Mouse (Mus musculus) midbrain, embryonic 12.5 days (tissue): ENCODE data around the gene Macrod2. TPM values are rescaled to one million over a fixed set of nuclear protein-coding genes. Genes with fewer than 3 reads are reported as not detected.

Experiments used
- ATAC-seq: fragments of 200-750 bp; cut with Nextera tagmentation; 2 replicates; pipeline ENCODE4 v1.8.0; 2017; ENCODE audit warnings: low read depth, moderate TSS enrichment, moderate library complexity; ENCODE audit not compliant: low FRiP score
- H3K27ac ChIP-seq: fragments of 300-500 bp; sonication (generic); replicated peaks from 2 replicates; pipeline ENCODE4 v1.5.1; 2016; ENCODE audit warnings: mild to moderate bottlenecking
- H3K27me3 ChIP-seq: fragments of 300-500 bp; sonication (generic); 2 replicates; pipeline ENCODE4 v1.6.1; 2016; ENCODE audit warnings: mild to moderate bottlenecking
- H3K36me3 ChIP-seq: fragments of 300-500 bp; sonication (generic); 2 replicates; pipeline ENCODE4 v1.6.1; 2016
- H3K4me1 ChIP-seq: fragments of 300-500 bp; sonication (generic); 2 replicates; pipeline ENCODE4 v1.6.1; 2016
- H3K4me2 ChIP-seq: fragments of 300-500 bp; sonication (generic); replicated peaks from 2 replicates; pipeline ENCODE4 v1.6.1; 2016; ENCODE audit warnings: mild to moderate bottlenecking, moderate library complexity
- H3K4me3 ChIP-seq: fragments of 300-500 bp; sonication (generic); 2 replicates; pipeline ENCODE4 v1.5.1; 2016; ENCODE audit warnings: mild to moderate bottlenecking
- H3K9ac ChIP-seq: fragments of 300-500 bp; sonication (generic); replicated peaks from 2 replicates; pipeline ENCODE4 v1.6.1; 2016; ENCODE audit warnings: mild to moderate bottlenecking, moderate library complexity
- H3K9me3 ChIP-seq: fragments of 300-500 bp; sonication (generic); 2 replicates; pipeline ENCODE4 v1.6.1; 2016; ENCODE audit warnings: mild to moderate bottlenecking
- WGBS: fragments of 180-500 bp; shearing (Covaris S2); methylation state at CpG from one replicate; pipeline ENCODE4 v1.1.7; 2016; 5-methylcytosine and 5-hydroxymethylcytosine counted together
- polyA plus RNA-seq: library from polyadenylated mRNA; unstranded; fragments of >200 nt; fragmentation: Nextera tagmentation; extraction: Ambion mirVana; gene quantifications from 2 replicates; pipeline ENCODE4 v1.2.1, GENCODE M21; 2016

Gene Macrod2
- polyA plus RNA-seq, 1 experiment from 2014 or later: 52.4 TPM

GRCm38 (mm10) chr2:141715061-141715460, 1320.0 kb downstream of the Macrod2 start:
- WGBS: 86% methylated on average over 3 of the region's 3 CpGs
- ATAC-seq: no peak
- no peaks in the 10 kb centered on the region for H3K4me1 ChIP-seq
- H3K36me3 ChIP-seq: no peaks in the 10 kb centered on the region
- H3K4me3 ChIP-seq: no peak overlapping the region
- no peak overlapping the region for H3K9ac ChIP-seq
- H3K9me3 ChIP-seq: no peaks in the 10 kb centered on the region
- no peak overlapping the region for H3K4me2 ChIP-seq
- no peak overlapping the region for H3K27ac ChIP-seq
- H3K27me3 ChIP-seq: no peaks in the 10 kb centered on the region

- 89% methylated on average over 3 of the region's 3 CpGs for WGBS
- H3K4me3 ChIP-seq: no peak overlapping the region
These were observed 1327.4 kb downstream of the Macrod2 start for GRCm38 (mm10) chr2:141722531-141722930.

GRCm38 (mm10) chr2:141728998-141729397, 1333.9 kb downstream of the Macrod2 start:
- Histone ChIP-seq H3K4me2 (no peak overlapping the region), H3K9ac (no peak overlapping the region), H3K27ac (no peak overlapping the region), H3K36me3 (no peaks in the 10 kb centered on the region), H3K4me1 (no peaks in the 10 kb centered on the region; the same call in 1 of the 2 replicates), H3K27me3 (no peaks in the 10 kb centered on the region), H3K4me3 (no peak overlapping the region), H3K9me3 (no peaks in the 10 kb centered on the region)
- ATAC-seq: no peak
- WGBS: 56% methylated on average over 4 of the region's 4 CpGs

More at GRCm38 (mm10) chr2:141722531-141722930, 1327.4 kb downstream of the Macrod2 start:
- H3K27me3 ChIP-seq: no peaks in the 10 kb centered on the region
- no peak overlapping the region for H3K27ac ChIP-seq
- no peaks in the 10 kb centered on the region for H3K36me3 ChIP-seq
- no peak overlapping the region for H3K9ac ChIP-seq
- no peaks in the 10 kb centered on the region for H3K4me1 ChIP-seq
- no peak overlapping the region for H3K4me2 ChIP-seq
- no peaks in the 10 kb centered on the region for H3K9me3 ChIP-seq
- no peak for ATAC-seq

GRCm38 (mm10) chr2:141736685-141737456, 1341.8 kb downstream of the Macrod2 start:
- no peak overlapping the region for H3K4me2 ChIP-seq
- WGBS: 89% methylated on average over 5 of the region's 5 CpGs
- no peak for ATAC-seq

GRCm38 (mm10) chr2:141738702-141739101, 1343.6 kb downstream of the Macrod2 start:
- Histone ChIP-seq H3K27ac (no peak overlapping the region), H3K9ac (no peak overlapping the region), H3K27me3 (no peaks in the 10 kb centered on the region), H3K36me3 (no peaks in the 10 kb centered on the region), H3K4me1 (no peaks in the 10 kb centered on the region; the same call in 1 of the 2 replicates), H3K4me3 (no peak overlapping the region), H3K9me3 (no peaks in the 10 kb centered on the region), H3K4me2 (no peak overlapping the region)
- WGBS: 69% methylated on average over 1 of the region's 1 CpGs
- no peak for ATAC-seq

More at GRCm38 (mm10) chr2:141736685-141737456, 1341.8 kb downstream of the Macrod2 start:
- no peaks in the 10 kb centered on the region for H3K36me3 ChIP-seq
- no peaks in the 10 kb centered on the region; the same call in 1 of the 2 replicates for H3K4me1 ChIP-seq
- no peak overlapping the region for H3K9ac ChIP-seq
- no peak overlapping the region for H3K4me3 ChIP-seq
- H3K9me3 ChIP-seq: no peaks in the 10 kb centered on the region
- H3K27me3 ChIP-seq: no peaks in the 10 kb centered on the region
- H3K27ac ChIP-seq: no peak overlapping the region

GRCm38 (mm10) chr2:141740318-141740717, 1345.2 kb downstream of the Macrod2 start:
- no peak overlapping the region for H3K27ac ChIP-seq
- H3K36me3 ChIP-seq: no peaks in the 10 kb centered on the region
- H3K4me3 ChIP-seq: no peak overlapping the region
- no peak overlapping the region for H3K4me2 ChIP-seq
- no peak overlapping the region for H3K9ac ChIP-seq
- no peaks in the 10 kb centered on the region for H3K27me3 ChIP-seq
- no peaks in the 10 kb centered on the region; the same call in 1 of the 2 replicates for H3K4me1 ChIP-seq
- H3K9me3 ChIP-seq: no peaks in the 10 kb centered on the region
- 77% methylated on average over 5 of the region's 5 CpGs for WGBS
- ATAC-seq: peak; percentile 71; the same call in 1 of the 2 replicates

- H3K9ac ChIP-seq: no peak overlapping the region
- no peaks in the 10 kb centered on the region for H3K9me3 ChIP-seq
- no peaks in the 10 kb centered on the region for H3K27me3 ChIP-seq
- no peak for ATAC-seq
- H3K36me3 ChIP-seq: no peaks in the 10 kb centered on the region
- H3K4me1 ChIP-seq: no peaks in the 10 kb centered on the region
- H3K4me3 ChIP-seq: no peak overlapping the region
- H3K27ac ChIP-seq: no peak overlapping the region
- H3K4me2 ChIP-seq: no peak overlapping the region
- WGBS: 79% methylated on average over 4 of the region's 4 CpGs
These were observed 1405.1 kb downstream of the Macrod2 start for GRCm38 (mm10) chr2:141800236-141800635.

GRCm38 (mm10) chr2:141800909-141801308, 1405.8 kb downstream of the Macrod2 start:
- Histone ChIP-seq H3K4me3 (no peak overlapping the region), H3K27me3 (no peaks in the 10 kb centered on the region), H3K9ac (no peak overlapping the region), H3K27ac (no peak overlapping the region), H3K4me2 (no peak overlapping the region), H3K4me1 (no peaks in the 10 kb centered on the region), H3K9me3 (no peaks in the 10 kb centered on the region), H3K36me3 (no peaks in the 10 kb centered on the region)
- WGBS: 66% methylated on average over 2 of the region's 2 CpGs
- no peak for ATAC-seq

GRCm38 (mm10) chr2:141816266-141816665, 1421.2 kb downstream of the Macrod2 start:
- Histone ChIP-seq H3K27me3 (no peaks in the 10 kb centered on the region), H3K4me3 (no peak overlapping the region), H3K27ac (no peak overlapping the region), H3K4me2 (no peak overlapping the region), H3K9me3 (no peaks in the 10 kb centered on the region), H3K4me1 (no peaks in the 10 kb centered on the region), H3K36me3 (no peaks in the 10 kb centered on the region), H3K9ac (no peak overlapping the region)
- 97% methylated on average over 4 of the region's 4 CpGs for WGBS
- no peak for ATAC-seq

- Histone ChIP-seq H3K27ac (no peak overlapping the region), H3K4me3 (no peak overlapping the region), H3K9ac (no peak overlapping the region), H3K9me3 (no peaks in the 10 kb centered on the region), H3K36me3 (no peaks in the 10 kb centered on the region), H3K4me2 (no peak overlapping the region), H3K4me1 (no peaks in the 10 kb centered on the region), H3K27me3 (no peaks in the 10 kb centered on the region)
- no peak for ATAC-seq
- WGBS: 72% methylated on average over 4 of the region's 4 CpGs
These were observed 1422.6 kb downstream of the Macrod2 start for GRCm38 (mm10) chr2:141817546-141818180.

- H3K9ac ChIP-seq: no peak overlapping the region
- no peak overlapping the region for H3K27ac ChIP-seq
- no peaks in the 10 kb centered on the region for H3K27me3 ChIP-seq
- ATAC-seq: no peak
- H3K4me2 ChIP-seq: no peak overlapping the region
- no peaks in the 10 kb centered on the region for H3K9me3 ChIP-seq
- H3K4me1 ChIP-seq: no peaks in the 10 kb centered on the region
- no peaks in the 10 kb centered on the region for H3K36me3 ChIP-seq
- H3K4me3 ChIP-seq: no peak overlapping the region
These were observed 1425.7 kb downstream of the Macrod2 start for GRCm38 (mm10) chr2:141820795-141821194.

- Histone ChIP-seq H3K4me3 (no peak overlapping the region), H3K9me3 (no peaks in the 10 kb centered on the region), H3K4me1 (no peaks in the 10 kb centered on the region), H3K4me2 (no peak overlapping the region), H3K9ac (no peak overlapping the region), H3K36me3 (no peaks in the 10 kb centered on the region), H3K27ac (no peak overlapping the region), H3K27me3 (no peaks in the 10 kb centered on the region)
- ATAC-seq: no peak
- WGBS: 74% methylated on average over 8 of the region's 8 CpGs
These were observed 1430.7 kb downstream of the Macrod2 start for GRCm38 (mm10) chr2:141825606-141826495.
